Mouse (Mus musculus) lung, postnatal 25 days (tissue): ENCODE measurements around the gene Zswim5.
A peak's percentile ranks its signal among the peaks of the same experiment; 100 is the strongest.

Source experiments
- DNase-seq: peaks from one replicate; pipeline ENCODE4 v3.0.0; 2022; ENCODE audit warnings: low spot score

Gene Zswim5

DNA sequence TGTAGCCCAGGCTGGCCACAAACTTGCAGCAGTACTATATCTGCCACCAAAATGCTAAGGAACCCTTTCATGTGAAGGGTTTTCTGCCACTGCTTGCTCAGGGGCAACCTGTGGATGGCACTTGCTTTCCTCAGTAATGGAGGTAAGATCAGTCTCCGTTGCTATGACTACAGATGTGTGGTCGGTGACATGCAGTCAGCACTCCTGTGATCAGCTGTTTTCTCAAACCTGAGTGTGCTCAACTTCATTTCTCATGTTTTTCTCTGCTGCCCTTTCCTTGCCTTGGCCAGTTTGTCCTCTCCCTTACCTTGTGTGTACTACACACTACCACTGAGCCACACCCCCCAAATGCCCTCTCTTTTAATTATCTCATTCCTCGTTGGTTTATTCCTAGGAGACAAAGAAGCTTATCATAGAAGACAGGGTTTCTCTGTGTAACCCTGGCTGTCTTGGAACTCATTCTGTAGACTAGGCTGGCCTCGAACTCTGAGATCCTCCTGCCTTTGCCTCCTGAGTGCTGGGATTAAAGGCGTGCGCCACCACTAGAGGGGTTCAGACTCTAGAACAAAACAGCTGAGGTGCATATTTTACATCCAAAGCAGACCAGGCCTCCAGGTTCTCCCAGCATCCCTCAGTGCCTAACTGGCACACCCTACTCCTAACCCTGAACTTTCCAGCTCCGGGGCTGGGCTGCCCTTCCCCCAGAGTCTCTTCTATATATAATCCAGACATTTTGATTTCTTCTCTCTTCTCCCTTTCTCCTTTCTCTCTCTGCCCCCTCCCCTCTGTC is 128.6 kb downstream of the Zswim5 start:
- no peak for DNase-seq

GRCm38 (mm10) chr4:117007058-117007457 is 129.9 kb downstream of the Zswim5 start:
- DNase-seq: no peak

- no peak for DNase-seq
These were observed 133.1 kb downstream of the Zswim5 start for GRCm38 (mm10) chr4:117010231-117010630.

- DNase-seq: no peak
These were observed 136.4 kb downstream of the Zswim5 start for GRCm38 (mm10) chr4:117013596-117013995.

DNA sequence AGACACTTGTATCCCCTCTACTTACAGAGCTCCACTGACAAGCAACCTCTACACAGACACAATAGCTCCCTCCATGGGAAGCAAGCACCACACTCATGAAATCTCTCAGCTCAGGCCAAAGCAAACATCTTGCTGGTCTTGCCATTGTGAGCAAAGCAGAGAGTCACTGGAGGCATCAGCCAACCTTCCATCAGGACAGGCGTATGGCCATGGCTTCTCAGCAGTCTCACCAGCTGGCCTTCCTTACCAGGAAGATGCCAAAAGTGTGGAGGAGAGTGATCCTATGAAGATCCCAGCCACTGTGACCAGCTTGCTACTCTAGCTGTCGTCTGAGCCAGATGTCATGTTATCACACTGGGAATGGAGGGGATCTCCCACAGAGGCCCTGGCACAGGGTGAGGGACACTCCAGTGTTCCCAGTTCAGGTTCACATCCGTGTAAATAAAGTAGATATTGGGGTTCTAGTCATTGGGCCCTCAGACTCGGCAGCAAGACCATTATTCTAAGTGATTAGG is 137.8 kb downstream of the Zswim5 start:
- DNase-seq: no peak

DNA sequence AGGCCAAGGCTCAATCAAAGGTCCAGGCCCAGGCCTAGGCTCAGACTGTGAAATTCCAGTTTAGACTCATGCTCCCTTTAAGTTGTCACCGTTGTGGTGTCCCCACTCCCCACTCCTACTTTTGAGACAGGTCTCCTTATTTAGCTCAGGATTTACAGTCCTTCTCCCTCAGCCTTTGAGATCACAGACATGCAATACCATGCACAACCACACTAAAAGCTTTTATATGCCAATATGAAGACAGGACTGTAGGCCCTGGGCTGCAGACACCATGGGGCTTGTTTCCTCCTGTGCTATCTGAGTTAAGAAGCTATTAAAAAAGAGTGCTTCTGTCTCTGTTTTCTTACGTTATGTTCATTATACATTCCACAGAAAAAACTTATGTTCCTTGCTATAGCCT is 140.6 kb downstream of the Zswim5 start:
- DNase-seq: no peak

DNA sequence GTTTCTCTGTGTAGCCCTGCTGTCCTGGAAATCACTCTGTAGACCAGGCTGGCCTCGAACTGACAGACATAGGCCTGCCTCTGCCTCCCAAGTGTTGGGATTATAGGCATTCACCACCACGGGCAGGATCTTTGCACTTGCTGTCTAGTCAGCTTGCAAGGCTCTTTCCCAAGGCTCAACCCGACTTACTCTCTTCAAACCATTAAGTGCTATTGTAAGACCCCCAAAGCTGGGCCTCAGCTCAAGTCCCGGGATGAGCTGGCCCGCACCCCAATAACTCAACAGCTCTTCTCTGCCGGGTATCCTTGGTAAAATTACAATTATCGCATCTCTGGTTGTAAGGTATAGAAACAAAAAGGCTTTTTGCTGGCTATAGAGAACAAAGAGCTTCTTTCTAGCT is 141.2 kb downstream of the Zswim5 start:
- DNase-seq: no peak

GRCm38 (mm10) chr4:117019206-117020134 is 142.3 kb downstream of the Zswim5 start, which contains the start of gene Eif2b3:
Gene Eif2b3, plus strand, starts transcription at chr4:117019402.
- peak; percentile 90 for DNase-seq

- no peak for DNase-seq
These were observed 146.3 kb downstream of the Zswim5 start for GRCm38 (mm10) chr4:117023469-117023868.

GRCm38 (mm10) chr4:117031105-117031504 is 153.9 kb downstream of the Zswim5 start:
- no peak for DNase-seq
